Mouse (Mus musculus) urinary bladder, postnatal 10 days (tissue): Measurements from ENCODE around the gene Dnaaf1.

ENCODE experiments used
- DNase-seq: peaks from one replicate; pipeline ENCODE4 v3.0.0; 2022; ENCODE audit warnings: low spot score

Dnaaf1 gene

GRCm38 (mm10) chr8:119623744-119624143 lies 48.7 kb downstream of the Dnaaf1 start:
- DNase-seq = no peak

- DNase-seq = no peak
Observed at GRCm38 (mm10) chr8:119624916-119625315, 49.9 kb downstream of the Dnaaf1 start.

GRCm38 (mm10) chr8:119625788-119626187 lies 50.8 kb downstream of the Dnaaf1 start:
- no peak for DNase-seq

- no peak for DNase-seq
Observed at GRCm38 (mm10) chr8:119627199-119627598, 52.2 kb downstream of the Dnaaf1 start.

- DNase-seq = no peak
Observed at GRCm38 (mm10) chr8:119627613-119628359, 52.8 kb downstream of the Dnaaf1 start.

- DNase-seq = no peak
Observed at GRCm38 (mm10) chr8:119630841-119631240, 55.8 kb downstream of the Dnaaf1 start.

- no peak for DNase-seq
Observed at GRCm38 (mm10) chr8:119632246-119632645, 57.2 kb downstream of the Dnaaf1 start.

- DNase-seq = no peak
Observed at GRCm38 (mm10) chr8:119632909-119633308, 57.9 kb downstream of the Dnaaf1 start.

- DNase-seq = no peak
Observed at GRCm38 (mm10) chr8:119634616-119635336, 59.7 kb downstream of the Dnaaf1 start.

- DNase-seq = no peak
Observed at GRCm38 (mm10) chr8:119635378-119635777, 60.3 kb downstream of the Dnaaf1 start, which contains the start of gene Kcng4. Gene Kcng4 (minus strand): TSS chr8:119635680.

- DNase-seq = no peak
Observed at GRCm38 (mm10) chr8:119635958-119636357, 60.9 kb downstream of the Dnaaf1 start.

GRCm38 (mm10) chr8:119636766-119637165 lies 61.7 kb downstream of the Dnaaf1 start:
- DNase-seq = no peak

GRCm38 (mm10) chr8:119637381-119637780 lies 62.3 kb downstream of the Dnaaf1 start:
- no peak for DNase-seq

GRCm38 (mm10) chr8:119638261-119638660 lies 63.2 kb downstream of the Dnaaf1 start:
- no peak for DNase-seq

- no peak for DNase-seq
Observed at GRCm38 (mm10) chr8:119639798-119640197, 64.8 kb downstream of the Dnaaf1 start.

- DNase-seq = no peak
Observed at GRCm38 (mm10) chr8:119641058-119641457, 66.0 kb downstream of the Dnaaf1 start.

- DNase-seq = no peak
Observed at GRCm38 (mm10) chr8:119642960-119643359, 67.9 kb downstream of the Dnaaf1 start.

- no peak for DNase-seq
Observed at GRCm38 (mm10) chr8:119644429-119644960, 69.5 kb downstream of the Dnaaf1 start.

- DNase-seq = no peak
Observed at GRCm38 (mm10) chr8:119644981-119645597, 70.1 kb downstream of the Dnaaf1 start.

GRCm38 (mm10) chr8:119646197-119646596 lies 71.2 kb downstream of the Dnaaf1 start:
- no peak for DNase-seq

- DNase-seq = no peak
Observed at GRCm38 (mm10) chr8:119646846-119647245, 71.8 kb downstream of the Dnaaf1 start.
